Mouse (Mus musculus): ENCODE data around the gene Gm28308.

GRCm38 (mm10) chr6:52161336-52162092 is 51.6 kb downstream of the Gm28308 start:
- TF ChIP-seq CTCF (IDR thresholded peaks at IDR 0.05; ENCODE audit: low read depth) (no peak), EP300 (IDR thresholded peaks at IDR 0.05; ENCODE audit: low read depth) (no peak)

Measured in liver, embryonic 14.5 days (tissue).